8 mouse cellular contexts compared by ENCODE assay signal in genomic region chr19:5457746-5458442, GRCm38 (mm10). TPM values are rescaled to one million over a fixed set of nuclear protein-coding genes. Genes with fewer than 3 reads are reported as not detected.
DNase-seq lines count a peak whose midpoint lies in the region; ATAC-seq lines count a peak whose summit lies in the region.

Gene Ccdc85b (minus strand): TSS chr19:5457894.

- 13% methylated on average over 14 of the region's 14 CpGs for WGBS in intestine, embryonic 15.5 days
- 16% methylated on average over 14 of the region's 14 CpGs for whole genome bisulfite sequencing in midbrain, embryonic 12.5 days

- H3K9me3 ChIP-seq in intestine, embryonic 15.5 days = no peaks in the 10 kb centered on the region
- H3K9me3 ChIP-seq in midbrain, embryonic 12.5 days = no peaks in the 10 kb centered on the region

- no peak; the same call in 1 of the 2 replicates for ATAC-seq in intestine, embryonic 15.5 days
- no peak for ATAC-seq in midbrain, embryonic 12.5 days (ENCODE audit: low FRiP score, low read depth)

- H3K36me3 ChIP-seq in intestine, embryonic 15.5 days = no peaks in the 10 kb centered on the region; the same call in 1 of the 2 replicates
- H3K36me3 ChIP-seq in midbrain, embryonic 12.5 days = peaks cover 16% of the 10 kb centered on the region

- no peaks in the 10 kb centered on the region for H3K27me3 ChIP-seq in intestine, embryonic 15.5 days (replicated peaks)
- H3K27me3 ChIP-seq in midbrain, embryonic 12.5 days = peaks cover 15% of the 10 kb centered on the region

- no peak for DNase-seq in frontal cortex, adult 2 months (ENCODE audit: extremely low spot score in 1 of 2, low spot score in 1 of 2)
- DNase-seq in frontal cortex, postnatal 14 days (ENCODE audit: low spot score in 2 of 2) = no peak
- DNase-seq in urinary bladder, adult 2 months (ENCODE audit: low spot score) = no peak
- DNase-seq in urinary bladder, postnatal 10 days (ENCODE audit: low spot score) = no peak
- no peak for DNase-seq in gastrocnemius, postnatal 36 days
- no peak for DNase-seq in urinary bladder, adult 18-20 months (ENCODE audit: low spot score in 2 of 2)

- H3K9ac ChIP-seq in intestine, embryonic 15.5 days = peak within 1 kb of the TSS; percentile 90
- H3K9ac ChIP-seq in midbrain, embryonic 12.5 days (replicated peaks) = peak within 1 kb of the TSS; percentile 83

- peaks cover 32% of the 10 kb centered on the region for H3K4me1 ChIP-seq in intestine, embryonic 15.5 days (replicated peaks)
- H3K4me1 ChIP-seq in midbrain, embryonic 12.5 days = peaks cover 43% of the 10 kb centered on the region

- H3K4me3 ChIP-seq in intestine, embryonic 15.5 days (replicated peaks) = peak within 1 kb of the TSS; percentile 88
- peak within 1 kb of the TSS; percentile 72 for H3K4me3 ChIP-seq in midbrain, embryonic 12.5 days

- H3K4me2 ChIP-seq in intestine, embryonic 15.5 days (replicated peaks) = peak within 1 kb of the TSS; percentile 98
- H3K4me2 ChIP-seq in midbrain, embryonic 12.5 days (replicated peaks) = peak within 1 kb of the TSS; percentile 98

- H3K27ac ChIP-seq in intestine, embryonic 15.5 days = peak within 1 kb of the TSS; percentile 92
- H3K27ac ChIP-seq in midbrain, embryonic 12.5 days (replicated peaks) = peak within 1 kb of the TSS; percentile 87

- intact Hi-C loops in gastrocnemius, postnatal 36 days (cut with DNase I) = no loop called here

RNA-seq across cellular contexts. Expression of gene Ccdc85b, which starts in this region (rescaled TPM):
- polyA plus RNA-seq in frontal cortex, adult 2 months (2012; rRNA removed) = 22.4 and 24.7 TPM in 2 replicates
- polyA plus RNA-seq in urinary bladder, adult 2 months (2012; rRNA removed) = 11.3 and 15.1 TPM in 2 replicates
- 8.2 and 8.7 TPM in 2 replicates for polyA plus RNA-seq in intestine, embryonic 15.5 days (2015; fragmentation: Nextera tagmentation; extraction: Ambion mirVana)
- polyA plus RNA-seq in midbrain, embryonic 12.5 days (2016; fragmentation: Nextera tagmentation; extraction: Ambion mirVana) = 10.1 TPM in 2 replicates
- total RNA-seq in gastrocnemius, postnatal 36 days (2021) = 1 to 10 TPM; 4.7 to 6.0 TPM
